Mouse (Mus musculus) yolk sac, embryonic 10.5 days (tissue): ENCODE results near the gene Chd2.

Experiments
- DNase-seq: peaks from one replicate; pipeline ENCODE4 v3.0.0-alpha.2; 2017; ENCODE audit warnings: low spot score

Gene Chd2

GRCm38 (mm10) chr7:73441802-73442201 lies 99.8 kb downstream of the Chd2 start:
- peak; percentile 78 for DNase-seq

- no peak for DNase-seq
Observed at GRCm38 (mm10) chr7:73435685-73436084, 105.9 kb downstream of the Chd2 start.

- DNase-seq, result no peak
Observed at GRCm38 (mm10) chr7:73434336-73434677, 107.3 kb downstream of the Chd2 start.

- no peak for DNase-seq
Observed at GRCm38 (mm10) chr7:73433637-73434335, 107.8 kb downstream of the Chd2 start.

- DNase-seq, result no peak
Observed at GRCm38 (mm10) chr7:73428525-73428924, 113.1 kb downstream of the Chd2 start.

DNA sequence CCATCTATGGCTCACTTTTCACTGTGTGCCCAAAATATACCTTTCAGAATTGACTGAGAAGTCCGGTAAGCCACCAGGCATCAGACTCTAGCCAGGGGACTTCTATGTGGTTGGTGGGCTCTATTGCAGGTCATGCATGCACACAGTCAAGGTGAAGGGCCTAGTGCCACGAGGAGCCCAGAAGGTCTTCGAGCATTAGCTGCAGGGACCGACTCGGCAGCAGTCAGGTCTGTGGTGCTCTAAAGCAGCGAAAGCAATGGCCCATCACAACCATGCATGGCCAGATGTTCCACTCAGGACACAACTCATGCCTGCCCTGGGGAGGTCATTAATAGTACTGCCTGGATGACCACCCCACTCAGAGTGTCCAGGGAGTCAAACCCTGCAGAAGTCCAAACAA lies 113.8 kb downstream of the Chd2 start:
- no peak for DNase-seq

- no peak for DNase-seq
Observed at GRCm38 (mm10) chr7:73426752-73427386, 114.8 kb downstream of the Chd2 start.

GRCm38 (mm10) chr7:73426235-73426634 lies 115.4 kb downstream of the Chd2 start:
- no peak for DNase-seq

DNA sequence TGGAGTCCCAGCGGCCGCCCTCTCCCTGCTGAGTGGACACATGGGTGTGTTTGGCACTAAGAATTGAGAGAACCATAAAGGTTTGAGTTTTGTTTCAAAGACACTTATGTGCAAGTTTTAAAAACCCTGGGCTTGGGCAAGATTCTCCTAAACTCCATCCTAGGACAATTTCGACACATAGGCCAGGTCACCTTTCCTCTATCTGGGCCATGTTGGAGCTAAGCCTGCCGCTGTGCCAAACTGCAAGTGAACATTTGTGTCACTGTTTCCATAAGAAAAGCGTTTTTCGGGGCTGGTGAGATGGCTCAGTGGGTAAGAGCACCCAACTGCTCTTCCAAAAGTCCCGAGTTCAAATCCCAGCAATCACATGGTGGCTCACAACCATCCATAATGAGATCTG lies 116.2 kb downstream of the Chd2 start:
- no peak for DNase-seq

- DNase-seq, result no peak
Observed at GRCm38 (mm10) chr7:73424705-73425104, 116.9 kb downstream of the Chd2 start.

DNA sequence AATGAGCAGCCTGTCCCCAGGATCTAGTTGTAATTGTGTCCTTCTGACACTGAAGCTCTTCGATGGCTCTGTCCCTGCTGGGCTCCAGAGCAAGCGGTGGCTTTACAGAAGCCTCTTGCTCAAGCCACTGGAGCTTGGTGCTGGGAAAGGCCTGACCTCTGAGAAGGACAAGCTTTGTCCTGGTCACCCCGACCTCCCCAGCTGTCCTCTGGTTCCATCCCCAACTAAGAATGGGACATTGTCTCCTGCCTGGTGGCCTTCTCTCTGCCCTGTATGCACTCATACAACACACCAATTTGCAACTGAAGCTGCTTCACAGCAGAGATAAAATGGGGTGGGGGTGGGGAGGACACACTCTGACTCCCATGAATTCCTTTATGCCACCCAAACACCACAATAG lies 117.4 kb downstream of the Chd2 start:
- no peak for DNase-seq

DNA sequence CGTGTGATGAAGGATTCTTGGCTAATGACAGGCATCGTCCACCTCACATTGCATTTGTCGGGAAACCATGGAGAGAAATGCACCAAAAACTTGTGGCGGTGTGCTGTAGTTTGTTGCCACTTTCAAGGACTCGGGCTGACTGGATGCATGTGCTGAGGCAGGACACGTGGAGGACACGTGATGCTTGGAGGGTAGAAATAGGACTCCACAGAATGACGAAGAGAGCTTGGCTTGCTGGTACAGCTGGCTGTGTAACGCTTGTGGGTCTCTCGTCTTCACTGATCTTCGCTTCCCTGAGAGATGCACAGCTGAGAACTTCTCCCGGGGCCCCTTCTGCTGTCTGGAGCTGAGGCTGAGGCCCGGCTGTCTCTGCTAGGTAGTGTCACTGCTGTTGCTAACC lies 118.4 kb downstream of the Chd2 start:
- DNase-seq, result no peak

GRCm38 (mm10) chr7:73422223-73423113 lies 119.2 kb downstream of the Chd2 start:
- DNase-seq, result no peak

- DNase-seq, result no peak
Observed at GRCm38 (mm10) chr7:73421278-73422015, 120.2 kb downstream of the Chd2 start.

GRCm38 (mm10) chr7:73420827-73421226 lies 120.8 kb downstream of the Chd2 start:
- no peak for DNase-seq

- DNase-seq, result no peak
Observed at GRCm38 (mm10) chr7:73419375-73419774, 122.3 kb downstream of the Chd2 start.

DNA sequence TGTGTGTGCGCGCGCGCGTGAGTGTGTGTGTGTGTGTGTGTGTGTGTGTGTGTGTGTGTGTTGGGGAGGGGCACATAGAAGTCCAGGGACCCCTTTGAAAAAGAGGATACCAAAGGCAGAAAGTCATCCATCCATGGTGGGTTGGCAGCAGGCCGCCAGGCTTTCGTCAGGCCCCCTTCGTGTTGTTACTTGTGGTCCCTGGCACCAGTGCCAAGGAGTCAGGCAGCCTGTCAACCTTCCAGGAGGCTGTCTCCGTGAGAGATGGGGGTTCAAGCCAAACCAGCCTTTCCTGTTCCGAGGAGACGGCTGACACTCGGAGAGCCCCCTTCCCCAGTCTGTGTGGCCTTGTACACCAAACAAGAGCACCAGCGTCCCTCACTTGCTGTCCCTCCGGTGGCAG lies 127.4 kb downstream of the Chd2 start:
- DNase-seq, result no peak

DNA sequence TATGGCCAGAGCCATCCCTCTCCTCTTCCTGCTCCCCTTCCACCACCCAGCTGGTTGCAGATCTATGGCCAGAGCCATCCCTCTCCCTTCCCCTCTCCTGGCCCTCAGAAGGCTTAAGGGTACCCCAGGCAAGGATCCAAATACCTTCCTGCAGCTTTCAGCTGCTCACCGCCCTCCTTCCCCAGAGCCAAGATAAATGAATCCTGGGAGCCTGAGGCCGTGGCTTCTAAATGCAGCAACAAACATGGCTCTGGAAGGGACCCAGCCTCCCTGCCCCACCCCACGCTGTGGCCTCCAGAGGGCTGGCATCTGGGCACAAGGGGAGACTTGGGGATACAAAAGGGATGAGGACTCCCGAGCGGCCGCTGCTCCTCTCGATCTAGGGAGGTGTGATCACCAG lies 129.2 kb downstream of the Chd2 start:
- DNase-seq, result no peak

DNA sequence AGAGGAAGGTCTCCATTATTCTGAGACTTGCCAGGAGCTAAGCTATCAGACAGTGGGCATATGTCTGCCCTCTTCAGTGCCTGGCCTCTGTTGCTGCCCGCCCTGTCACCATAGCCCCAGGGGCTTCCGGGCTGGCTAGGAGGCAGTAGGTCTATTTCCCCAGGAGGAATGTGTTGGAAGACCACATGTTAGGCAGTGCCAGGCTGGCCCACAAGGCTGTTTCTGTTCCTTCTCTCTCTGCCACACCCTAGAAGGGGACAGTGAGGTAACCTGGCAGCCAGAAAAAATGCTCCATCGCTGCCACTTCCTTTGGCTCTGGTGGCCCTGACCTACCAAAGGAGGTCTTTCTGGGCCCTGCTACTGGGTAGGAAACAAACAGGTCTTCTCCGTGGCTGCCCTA lies 129.6 kb downstream of the Chd2 start:
- no peak for DNase-seq

- DNase-seq, result no peak
Observed at GRCm38 (mm10) chr7:73411523-73411922, 130.1 kb downstream of the Chd2 start.

- no peak for DNase-seq
Observed at GRCm38 (mm10) chr7:73405550-73405949, 136.1 kb downstream of the Chd2 start.

- DNase-seq, result no peak
Observed at GRCm38 (mm10) chr7:73403538-73403937, 138.1 kb downstream of the Chd2 start.
